Mouse (Mus musculus): ENCODE results near the gene Brcc3.
A peak's percentile ranks its signal among the peaks of the same experiment; 100 is the strongest.

Brcc3 gene

DNA sequence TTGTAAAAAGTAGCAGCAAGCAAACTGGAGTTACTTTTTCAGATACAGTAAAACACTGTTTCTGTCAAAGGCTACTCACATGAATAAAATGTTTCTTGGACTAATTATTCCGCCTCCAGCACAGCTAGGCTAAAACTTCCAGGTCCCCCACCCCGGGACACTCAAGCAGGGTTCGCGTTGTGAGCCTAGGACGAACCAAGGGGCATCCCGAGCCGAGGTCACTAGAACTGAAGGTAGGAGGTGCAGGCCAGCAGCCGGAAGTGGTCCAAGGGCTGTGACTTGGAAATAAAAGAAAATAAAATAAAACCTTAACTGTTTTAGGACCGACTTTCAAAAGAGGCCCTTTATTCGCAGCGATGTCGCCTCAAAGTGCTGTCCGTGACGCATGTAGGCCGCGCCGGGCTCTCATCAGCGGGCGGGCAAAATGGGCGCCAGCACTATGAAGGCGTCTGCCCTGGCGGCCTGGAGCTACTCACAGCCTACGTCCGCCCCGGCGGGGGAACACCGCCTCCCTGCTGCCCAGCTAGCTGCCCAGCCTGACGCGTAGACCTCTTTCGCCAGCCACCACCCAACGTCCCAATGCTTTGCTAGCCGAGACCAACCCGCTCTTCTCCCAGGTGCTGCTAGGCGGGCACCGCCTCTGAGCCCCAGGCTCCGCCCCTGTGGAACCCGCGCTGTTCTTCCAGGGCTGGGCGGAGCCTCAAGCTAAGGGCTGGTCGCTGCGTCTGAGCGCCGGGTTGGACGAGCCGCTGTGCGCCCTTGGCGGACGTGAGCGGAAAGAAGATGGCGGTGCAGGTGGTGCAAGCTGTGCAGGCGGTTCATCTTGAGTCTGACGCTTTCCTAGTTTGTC lies at the start of gene Brcc3, which contains the start of the genes Cmc4 and Mtcp1:
Gene Brcc3, plus strand, starts transcription at position 693 of the 850 bp plus-strand sequence.
Gene Cmc4, minus strand, starts transcription at position 649 of the 850 bp plus-strand sequence.
Gene Mtcp1, minus strand, starts transcription at position 653 of the 850 bp plus-strand sequence.
- Histone ChIP-seq H3K9me3 (ENCODE audit: low read length) (no peaks in the 10 kb centered on the region), H3K4me1 (replicated peaks; ENCODE audit: low read depth, low read length) (0 out of 2 replicates have a peak, but pooled peaks cover 3% of the 10 kb centered on the region), H3K27me3 (ENCODE audit: insufficient read depth, low read length) (no peaks in the 10 kb centered on the region), H3K36me3 (ENCODE audit: insufficient read depth, low read length) (peaks cover 3% of the 10 kb centered on the region; the same call in 1 of the 2 replicates), H3K4me3 (replicated peaks; ENCODE audit: low read length) (peak within 1 kb of the TSS; percentile 82)
- TF ChIP-seq NANOG (IDR thresholded peaks at IDR 0.05; ENCODE audit: borderline replicate concordance, low read length) (no peak), POU5F1 (IDR thresholded peaks at IDR 0.05; ENCODE audit: borderline replicate concordance, low read length) (no peak), CTCF (conservative IDR thresholded peaks at IDR 0.05; ENCODE audit: low read length) (no peak)

DNA sequence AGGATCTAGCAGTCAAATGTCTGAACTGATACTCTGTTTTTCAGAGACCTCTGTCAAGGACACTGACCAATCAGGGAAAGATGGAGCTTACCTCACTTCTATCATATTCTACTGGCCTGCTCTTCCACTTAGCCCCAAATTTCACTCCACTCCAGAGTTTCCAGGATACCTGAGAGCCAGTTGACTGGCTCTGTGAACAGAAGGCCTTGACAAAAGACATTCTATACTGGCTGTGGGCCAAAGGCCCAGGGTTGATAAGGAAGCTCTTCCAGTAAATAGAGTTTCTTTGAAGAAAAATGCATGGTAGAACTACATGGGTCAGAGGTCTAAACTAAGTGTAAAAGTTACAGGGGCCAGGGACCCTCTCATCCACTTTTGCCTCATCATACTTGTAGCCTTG lies 46.2 kb upstream of the Brcc3 start:
- no peaks in the 10 kb centered on the region for H3K36me3 ChIP-seq (ENCODE audit: insufficient read depth, low read length)
- no peaks in the 10 kb centered on the region for H3K4me1 ChIP-seq (replicated peaks; ENCODE audit: low read depth, low read length)
- TF ChIP-seq NANOG (IDR thresholded peaks at IDR 0.05; ENCODE audit: borderline replicate concordance, low read length) (no peak), CTCF (conservative IDR thresholded peaks at IDR 0.05; ENCODE audit: low read length) (no peak), POU5F1 (IDR thresholded peaks at IDR 0.05; ENCODE audit: borderline replicate concordance, low read length) (no peak)
- H3K4me3 ChIP-seq (replicated peaks; ENCODE audit: low read length), result no peak overlapping the region
- no peaks in the 10 kb centered on the region for H3K27me3 ChIP-seq (ENCODE audit: insufficient read depth, low read length)
- no peaks in the 10 kb centered on the region for H3K9me3 ChIP-seq (ENCODE audit: low read length)

DNA sequence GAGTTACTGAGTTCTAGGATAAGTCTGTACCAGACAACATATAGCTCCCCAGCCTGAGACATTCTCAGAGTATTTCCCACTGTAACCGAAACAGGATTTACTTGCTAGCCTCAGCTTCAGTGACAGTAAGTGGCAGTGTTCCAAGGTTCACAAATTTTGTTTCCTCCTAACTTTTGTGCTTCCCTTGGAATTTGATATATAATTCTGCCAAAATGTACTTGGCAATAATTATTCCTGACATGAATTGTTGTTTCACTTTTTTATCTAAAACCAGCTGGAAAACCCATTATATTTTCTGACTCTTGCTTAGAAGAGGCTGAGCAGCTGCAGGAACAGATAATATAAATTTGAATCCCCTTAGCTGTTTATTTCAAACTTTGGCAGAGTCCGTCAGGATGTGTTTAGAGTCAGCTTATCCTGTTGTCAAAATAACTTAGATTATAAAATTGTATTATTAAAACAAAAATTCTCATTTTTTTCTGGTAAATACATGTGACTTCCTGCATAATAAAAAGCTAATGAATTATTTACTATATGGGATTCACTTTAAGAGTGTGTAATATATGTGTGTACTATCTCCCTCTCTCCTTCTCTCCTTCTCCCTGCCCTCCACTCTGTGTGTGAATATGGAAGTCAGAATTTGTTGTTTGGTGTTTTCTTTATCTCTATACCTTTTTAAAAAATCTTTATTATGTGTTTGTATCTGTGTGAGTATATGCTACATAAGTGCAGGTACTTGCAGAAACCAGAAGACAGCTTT lies 43.6 kb upstream of the Brcc3 start:
- H3K27me3 ChIP-seq (ENCODE audit: insufficient read depth, low read length), result no peaks in the 10 kb centered on the region
- no peaks in the 10 kb centered on the region for H3K4me1 ChIP-seq (replicated peaks; ENCODE audit: low read depth, low read length)
- H3K9me3 ChIP-seq (ENCODE audit: low read length), result no peaks in the 10 kb centered on the region
- no peaks in the 10 kb centered on the region for H3K36me3 ChIP-seq (ENCODE audit: insufficient read depth, low read length)
- no peak overlapping the region for H3K4me3 ChIP-seq (replicated peaks; ENCODE audit: low read length)
- TF ChIP-seq POU5F1 (IDR thresholded peaks at IDR 0.05; ENCODE audit: borderline replicate concordance, low read length) (no peak), CTCF (conservative IDR thresholded peaks at IDR 0.05; ENCODE audit: low read length) (no peak), NANOG (IDR thresholded peaks at IDR 0.05; ENCODE audit: borderline replicate concordance, low read length) (no peak)

DNA sequence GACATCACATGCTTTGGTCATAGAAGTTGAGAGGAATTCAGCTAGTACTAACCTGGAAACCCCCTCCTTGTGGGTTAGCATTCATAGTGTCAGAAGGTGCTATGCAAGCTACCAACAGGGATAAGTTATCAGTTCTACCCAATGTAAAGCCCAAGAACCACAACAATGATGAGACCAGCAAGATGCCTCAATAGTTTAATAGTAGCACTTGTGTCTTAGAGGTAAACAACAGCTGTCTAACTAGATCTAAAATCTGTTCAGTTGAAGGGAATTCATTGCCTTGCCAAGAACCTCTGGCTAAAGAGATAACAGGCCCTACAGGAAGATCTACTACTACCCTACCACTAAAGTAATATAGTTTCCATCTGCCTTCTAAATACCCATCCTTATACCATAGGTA lies 39.6 kb upstream of the Brcc3 start:
- Histone ChIP-seq H3K4me1 (replicated peaks; ENCODE audit: low read depth, low read length) (no peaks in the 10 kb centered on the region), H3K4me3 (replicated peaks; ENCODE audit: low read length) (no peak overlapping the region), H3K36me3 (ENCODE audit: insufficient read depth, low read length) (no peaks in the 10 kb centered on the region), H3K27me3 (ENCODE audit: insufficient read depth, low read length) (no peaks in the 10 kb centered on the region), H3K9me3 (ENCODE audit: low read length) (no peaks in the 10 kb centered on the region)
- TF ChIP-seq NANOG (IDR thresholded peaks at IDR 0.05; ENCODE audit: borderline replicate concordance, low read length) (no peak), POU5F1 (IDR thresholded peaks at IDR 0.05; ENCODE audit: borderline replicate concordance, low read length) (no peak), CTCF (conservative IDR thresholded peaks at IDR 0.05; ENCODE audit: low read length) (no peak)

DNA sequence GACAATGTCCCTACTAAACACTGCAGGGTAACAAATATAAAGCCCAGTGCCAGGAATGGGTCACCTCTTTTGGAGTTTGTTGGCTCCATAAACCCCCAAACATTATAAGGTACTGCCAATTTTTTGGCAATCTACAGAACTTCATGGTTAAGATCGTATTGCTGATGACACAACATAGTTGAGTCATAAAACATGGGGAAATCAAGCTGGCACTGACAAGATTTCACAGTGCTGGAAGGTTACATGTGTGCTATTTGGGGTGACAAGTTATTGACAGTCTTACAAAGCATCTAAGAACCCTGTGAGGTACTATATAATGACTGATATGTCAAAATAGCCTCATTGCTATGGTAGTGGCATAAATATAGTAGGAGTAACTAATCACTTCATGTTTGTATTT lies 35.3 kb upstream of the Brcc3 start:
- Histone ChIP-seq H3K4me1 (replicated peaks; ENCODE audit: low read depth, low read length) (no peaks in the 10 kb centered on the region), H3K4me3 (replicated peaks; ENCODE audit: low read length) (peak overlapping the region; percentile 80; the same call in 1 of the 2 replicates), H3K9me3 (ENCODE audit: low read length) (no peaks in the 10 kb centered on the region), H3K27me3 (ENCODE audit: insufficient read depth, low read length) (no peaks in the 10 kb centered on the region), H3K36me3 (ENCODE audit: insufficient read depth, low read length) (no peaks in the 10 kb centered on the region)
- TF ChIP-seq POU5F1 (IDR thresholded peaks at IDR 0.05; ENCODE audit: borderline replicate concordance, low read length) (no peak), CTCF (conservative IDR thresholded peaks at IDR 0.05; ENCODE audit: low read length) (no peak), NANOG (IDR thresholded peaks at IDR 0.05; ENCODE audit: borderline replicate concordance, low read length) (no peak)

DNA sequence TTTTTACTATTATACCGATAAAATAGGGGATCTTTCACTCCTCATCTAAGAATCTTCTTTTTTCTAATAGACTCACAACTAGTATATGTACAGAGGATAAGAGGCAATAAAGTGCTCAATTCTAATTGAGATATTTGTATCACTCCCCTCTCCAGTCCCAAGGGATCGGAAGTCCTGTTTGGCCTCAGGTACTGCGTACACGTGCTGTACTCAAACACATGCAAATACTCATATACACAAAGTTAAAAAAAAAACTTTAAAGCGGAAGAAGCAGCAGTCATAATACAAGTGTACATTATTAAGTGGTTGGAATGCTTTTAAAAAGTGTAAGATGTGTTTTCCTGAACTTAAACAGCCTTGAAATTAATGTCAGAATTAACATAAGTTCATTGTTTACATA lies 34.7 kb upstream of the Brcc3 start:
- TF ChIP-seq POU5F1 (IDR thresholded peaks at IDR 0.05; ENCODE audit: borderline replicate concordance, low read length) (no peak), NANOG (IDR thresholded peaks at IDR 0.05; ENCODE audit: borderline replicate concordance, low read length) (no peak), CTCF (conservative IDR thresholded peaks at IDR 0.05; ENCODE audit: low read length) (no peak)
- H3K27me3 ChIP-seq (ENCODE audit: insufficient read depth, low read length), result no peaks in the 10 kb centered on the region
- H3K4me3 ChIP-seq (replicated peaks; ENCODE audit: low read length), result peak overlapping the region; percentile 80
- H3K9me3 ChIP-seq (ENCODE audit: low read length), result no peaks in the 10 kb centered on the region
- no peaks in the 10 kb centered on the region for H3K36me3 ChIP-seq (ENCODE audit: insufficient read depth, low read length)
- H3K4me1 ChIP-seq (replicated peaks; ENCODE audit: low read depth, low read length), result no peaks in the 10 kb centered on the region

DNA sequence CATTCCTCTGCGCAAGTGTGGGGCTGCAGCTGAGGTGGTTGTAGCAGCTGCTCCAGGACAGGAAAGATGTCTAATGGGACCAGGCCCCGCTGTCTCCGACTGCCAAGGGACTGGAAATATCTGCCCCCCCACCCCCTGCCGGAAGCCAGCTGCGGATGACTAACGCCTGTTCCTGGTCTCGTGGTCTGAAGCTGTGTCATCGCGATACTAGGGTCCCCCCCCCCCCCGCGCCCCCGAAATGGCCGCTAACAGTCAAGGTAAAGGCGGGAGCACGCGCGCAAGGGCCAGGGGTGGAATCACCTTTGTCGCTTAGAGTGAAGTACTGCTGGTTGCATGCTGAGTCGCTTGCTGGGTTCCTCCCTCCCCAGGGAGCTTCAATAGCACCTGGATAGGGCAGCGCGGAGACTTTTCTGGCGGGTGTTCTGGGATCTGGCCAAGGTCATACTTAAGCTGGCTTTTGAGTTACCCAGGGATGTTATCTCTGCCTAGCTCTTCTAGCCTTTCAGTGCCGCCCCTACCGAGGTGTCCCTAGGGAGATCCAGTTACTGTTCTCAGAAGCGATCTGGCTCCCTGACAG lies 34.1 kb upstream of the Brcc3 start, which contains the start of the genes Fundc2 and F8:
Gene Fundc2, plus strand, starts transcription at position 205 of the 577 bp plus-strand sequence.
Gene F8, minus strand, starts transcription at position 421 of the 577 bp plus-strand sequence.
- Histone ChIP-seq H3K27me3 (ENCODE audit: insufficient read depth, low read length) (no peaks in the 10 kb centered on the region), H3K4me1 (replicated peaks; ENCODE audit: low read depth, low read length) (no peaks in the 10 kb centered on the region), H3K9me3 (ENCODE audit: low read length) (no peaks in the 10 kb centered on the region), H3K36me3 (ENCODE audit: insufficient read depth, low read length) (0 out of 2 replicates have a peak, but pooled peaks cover 5% of the 10 kb centered on the region), H3K4me3 (replicated peaks; ENCODE audit: low read length) (peak within 1 kb of the TSS; percentile 80)
- TF ChIP-seq CTCF (conservative IDR thresholded peaks at IDR 0.05; ENCODE audit: low read length) (no peak), NANOG (IDR thresholded peaks at IDR 0.05; ENCODE audit: borderline replicate concordance, low read length) (no peak), POU5F1 (IDR thresholded peaks at IDR 0.05; ENCODE audit: borderline replicate concordance, low read length) (no peak)

DNA sequence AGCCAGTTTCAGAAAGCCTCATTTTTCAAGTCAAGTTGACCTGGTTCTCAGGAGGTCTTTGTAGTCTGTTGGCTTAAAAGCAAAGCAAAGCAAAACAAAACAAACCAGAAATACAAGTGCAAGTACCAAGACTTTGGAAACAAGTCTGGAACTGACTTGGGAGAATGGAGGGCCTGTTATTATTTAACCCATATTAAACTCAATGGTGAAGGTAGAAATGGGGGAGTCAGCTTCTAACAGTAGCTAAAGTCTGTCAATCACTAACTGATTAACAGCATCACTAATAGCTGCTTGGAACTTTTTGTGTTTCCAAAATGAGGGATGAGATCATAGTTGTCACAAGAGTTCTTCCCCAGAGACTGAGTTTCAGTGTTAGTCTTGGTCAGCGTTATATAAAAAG lies 17.0 kb upstream of the Brcc3 start:
- Histone ChIP-seq H3K9me3 (ENCODE audit: low read length) (no peaks in the 10 kb centered on the region), H3K27me3 (ENCODE audit: insufficient read depth, low read length) (no peaks in the 10 kb centered on the region), H3K4me3 (replicated peaks; ENCODE audit: low read length) (no peak overlapping the region), H3K36me3 (ENCODE audit: insufficient read depth, low read length) (no peaks in the 10 kb centered on the region; the same call in 1 of the 2 replicates), H3K4me1 (replicated peaks; ENCODE audit: low read depth, low read length) (no peaks in the 10 kb centered on the region)
- no peak for TF ChIP-seq POU5F1 (IDR thresholded peaks at IDR 0.05; ENCODE audit: borderline replicate concordance, low read length)
- no peak for TF ChIP-seq NANOG (IDR thresholded peaks at IDR 0.05; ENCODE audit: borderline replicate concordance, low read length)
- no peak for TF ChIP-seq CTCF (conservative IDR thresholded peaks at IDR 0.05; ENCODE audit: low read length)

Data from E14TG2a.4 (cell line).